Mouse (Mus musculus) megakaryocyte, adult 5-6 weeks (primary cell): Measurements from ENCODE around the gene Pcbd2. TPM values are rescaled to one million over a fixed set of nuclear protein-coding genes. Genes with fewer than 3 reads are reported as not detected.
"Not testable (repeated sequence)": the region's sequence is repeated elsewhere in the genome, so short reads cannot be mapped to it uniquely, and the experiment has no call there.

Source experiments
- ATAC-seq: 2 replicates; pipeline ENCODE4 v1.8.0; 2016; ENCODE audit warnings: mild to moderate bottlenecking, inconsistent platforms; ENCODE audit not compliant: poor library complexity, severe bottlenecking
- total RNA-seq, 2 experiments: library from RNA; stranded (forward) in 1 of 2; stranded (reverse) in 1 of 2; fragments of 153-499, 151-499 nt in 1 of 2; fragments of 221-1000, 200-1000 nt in 1 of 2; gene quantifications; 2 replicates each; pipeline versions ENCODE4 v1.2.3 to v1.2.4; 2015 to 2017

Pcbd2 gene
- total RNA-seq (2015) (48.9 and 56.0 TPM in 2 replicates), total RNA-seq (2017) (14.6 and 20.9 TPM in 2 replicates)

DNA sequence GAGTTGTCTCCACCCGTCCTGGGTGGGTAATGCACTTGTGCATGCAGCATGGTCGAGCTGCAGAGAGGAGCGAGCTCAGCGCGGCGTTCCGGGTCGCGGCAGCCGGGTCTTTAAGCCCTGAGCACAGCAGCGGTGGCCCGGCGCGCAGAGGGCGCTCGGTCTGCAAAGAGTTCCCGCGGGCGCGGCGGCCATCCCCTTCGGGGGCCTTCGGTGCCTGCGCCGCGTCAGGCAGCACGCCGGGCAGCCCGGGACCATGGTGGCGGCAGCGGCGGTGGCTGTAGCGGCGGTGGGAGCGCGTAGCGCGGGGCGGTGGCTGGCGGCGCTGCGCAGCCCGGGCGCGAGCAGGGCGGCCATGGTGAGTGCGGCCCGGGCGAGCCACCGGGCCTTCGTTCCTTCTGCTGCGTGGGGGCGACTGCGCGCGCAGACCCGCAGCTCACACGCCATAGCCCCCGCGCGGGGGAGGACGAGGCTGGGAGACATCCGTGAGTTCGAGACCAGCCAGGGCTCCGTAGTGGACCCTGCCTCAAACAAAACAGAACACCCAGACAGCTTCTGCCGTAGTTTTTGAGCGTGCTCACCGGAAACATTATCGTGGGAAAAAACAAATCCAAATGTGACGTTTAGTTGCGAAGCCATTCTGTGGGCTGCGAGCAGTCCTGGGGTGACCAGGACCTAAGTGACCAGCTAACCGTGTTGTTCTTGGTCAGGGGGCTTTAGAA is at the start of gene Pcbd2:
TSS of gene Pcbd2 (plus strand) at position 249 of the 719 bp plus-strand sequence.
- ATAC-seq: peak; percentile 93

DNA sequence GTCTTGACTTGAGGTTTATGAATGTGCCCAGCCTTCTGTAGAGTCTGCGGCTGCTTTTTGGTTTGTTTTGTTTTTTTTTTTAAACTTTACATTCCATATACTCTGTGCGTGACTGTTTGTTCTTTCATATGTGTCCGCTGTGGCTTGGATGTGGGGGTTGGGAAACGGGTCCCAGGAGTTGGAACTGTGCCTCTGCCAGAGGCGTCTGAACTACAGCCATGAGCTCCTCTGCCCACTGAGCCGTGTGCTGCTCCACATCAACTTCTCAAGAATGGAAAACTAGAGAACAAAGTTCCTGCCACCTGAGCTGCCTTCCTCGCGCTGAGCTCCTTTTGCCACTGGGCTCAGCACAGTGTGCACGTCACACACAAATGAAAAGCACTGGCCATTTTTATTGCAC is 45.0 kb upstream of the Pcbd2 start:
- no peak for ATAC-seq

DNA sequence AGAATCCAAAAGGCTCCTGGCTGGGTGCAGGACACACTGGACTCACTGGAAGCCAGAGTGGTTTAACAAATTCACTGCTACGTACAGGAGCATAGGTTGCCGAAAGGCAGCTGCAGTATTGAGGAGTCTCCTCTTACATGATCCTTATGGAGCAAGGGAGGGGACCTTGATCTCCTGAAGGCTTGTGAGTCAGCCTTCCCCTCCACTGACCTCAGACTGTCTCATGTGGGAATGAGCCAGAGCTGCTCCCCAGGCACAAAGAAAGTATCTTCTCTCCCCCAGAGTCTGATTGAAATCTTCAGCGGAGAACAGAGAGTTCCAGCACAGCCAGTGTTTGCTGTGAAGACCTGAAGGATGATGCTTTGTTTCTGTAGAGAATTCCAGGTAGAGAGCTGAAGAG is 43.6 kb upstream of the Pcbd2 start:
- no peak for ATAC-seq

DNA sequence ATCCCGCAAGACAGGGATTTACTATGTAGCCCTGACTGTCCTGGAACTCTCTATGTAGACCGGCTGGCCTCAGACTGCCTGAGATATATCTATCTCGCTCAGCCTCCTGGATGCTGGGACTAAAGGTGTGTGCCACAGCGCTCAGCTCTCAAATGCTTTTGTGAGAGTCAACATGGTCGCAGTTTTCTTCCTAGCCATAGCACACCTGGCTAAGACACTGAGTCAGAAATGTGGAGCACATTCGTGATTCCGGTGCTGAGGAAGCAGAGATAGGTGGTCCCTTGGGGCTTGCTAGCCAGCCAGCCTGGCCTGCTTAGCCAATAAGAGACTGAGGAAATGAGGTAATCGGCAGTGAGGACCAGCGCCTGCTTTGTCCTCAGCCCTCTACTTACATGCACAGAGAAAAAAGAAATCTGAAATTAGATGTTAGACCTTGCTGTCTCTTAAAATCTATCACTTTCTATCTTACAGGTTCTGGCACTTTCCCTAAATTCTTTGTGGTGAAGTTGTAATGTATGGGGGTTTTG is 41.0 kb upstream of the Pcbd2 start:
- ATAC-seq: no peak

DNA sequence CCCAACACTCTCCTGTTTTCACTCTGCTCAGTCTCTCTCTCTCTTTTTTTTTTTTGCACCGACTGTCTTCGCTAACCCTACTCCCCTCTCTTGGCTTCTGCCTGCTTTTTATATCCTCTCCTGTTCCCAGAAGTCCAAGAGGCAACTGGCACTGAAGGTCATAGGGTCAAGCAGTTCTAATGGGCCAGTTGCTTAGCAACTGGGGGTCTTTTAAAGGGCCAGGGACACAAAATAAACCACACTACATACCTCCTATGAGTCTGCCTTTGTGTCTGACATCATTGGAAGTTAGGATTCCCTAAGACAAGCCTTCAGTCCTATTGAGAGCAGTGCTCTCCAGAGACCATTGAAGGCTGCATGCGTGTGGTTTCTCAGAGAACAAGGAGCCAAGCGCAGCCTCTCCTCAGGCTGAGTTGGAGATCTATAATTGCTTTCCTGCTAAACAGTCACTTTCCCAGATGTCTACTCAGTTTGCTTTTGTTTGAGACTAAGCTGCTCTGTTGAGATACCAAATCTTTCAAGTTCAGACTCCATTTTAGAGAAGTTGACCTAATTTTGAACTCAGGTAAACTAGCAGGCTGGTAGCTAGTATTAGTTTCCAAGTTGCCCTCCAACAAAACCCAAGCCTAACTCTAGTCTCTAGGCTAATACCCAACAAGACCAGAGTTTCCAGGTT is 39.1 kb upstream of the Pcbd2 start:
- no peak for ATAC-seq

DNA sequence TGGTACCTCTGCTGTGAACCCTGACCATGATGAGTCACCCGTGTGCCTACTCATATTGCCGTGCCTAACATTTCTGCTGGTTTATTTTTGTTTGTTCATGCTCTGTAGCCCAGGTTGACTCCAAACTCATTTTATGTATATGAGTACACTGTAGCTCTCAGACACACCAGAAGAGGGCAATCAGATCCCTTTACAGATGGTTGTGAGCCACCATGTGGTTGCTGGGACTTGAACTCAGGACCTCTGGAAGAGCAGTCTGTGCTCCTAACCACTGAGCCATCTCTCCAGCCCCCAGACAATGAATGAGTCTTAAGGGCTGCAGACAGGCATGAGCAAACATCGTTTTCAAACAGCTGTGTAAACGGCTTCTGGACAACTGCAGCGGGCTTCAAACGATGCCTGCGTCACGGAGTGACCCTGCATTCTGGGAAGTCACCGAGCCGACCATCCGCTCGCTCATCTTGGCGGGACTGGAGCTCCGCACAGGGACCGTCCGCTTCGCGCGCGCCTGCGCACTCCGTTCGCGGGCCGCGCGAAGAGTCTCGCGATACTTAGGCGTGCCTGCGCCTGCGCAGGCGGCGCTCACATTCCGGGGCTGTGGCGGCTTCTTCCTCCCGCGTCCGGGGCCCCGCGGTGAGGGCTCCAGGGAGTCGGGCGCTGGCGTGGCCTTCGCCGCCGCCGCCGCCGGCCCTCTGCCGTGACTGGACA is 34.5 kb upstream of the Pcbd2 start, which contains the start of gene B230219D22Rik:
TSS of gene B230219D22Rik (plus strand) at position 590 of the 708 bp plus-strand sequence.
- ATAC-seq: peak; percentile 96

DNA sequence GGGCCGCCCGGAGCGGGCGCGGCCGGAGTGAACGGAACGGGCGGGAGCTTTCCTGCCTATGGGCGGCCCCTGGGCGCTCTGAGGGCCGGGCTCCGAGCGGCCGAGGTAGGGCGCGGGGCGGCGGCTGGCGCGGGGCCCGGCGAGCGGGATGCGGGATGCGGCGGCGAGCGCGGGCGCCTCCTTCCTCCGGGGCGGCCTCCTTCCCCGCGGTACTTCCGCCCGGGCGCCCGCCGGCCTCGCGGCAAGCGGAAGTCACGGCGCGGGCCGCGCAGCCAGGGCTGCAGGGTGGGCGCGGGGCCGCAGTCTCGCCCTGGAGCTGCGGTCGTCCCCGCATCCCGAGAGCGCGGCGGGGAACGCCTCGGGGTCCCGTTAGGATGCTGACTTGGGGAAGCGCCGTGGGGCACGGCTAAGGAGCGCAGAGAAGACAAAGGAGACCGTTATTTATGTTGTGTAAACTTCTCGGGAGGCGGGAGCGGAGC is 33.9 kb upstream of the Pcbd2 start:
- peak; percentile 73 for ATAC-seq

DNA sequence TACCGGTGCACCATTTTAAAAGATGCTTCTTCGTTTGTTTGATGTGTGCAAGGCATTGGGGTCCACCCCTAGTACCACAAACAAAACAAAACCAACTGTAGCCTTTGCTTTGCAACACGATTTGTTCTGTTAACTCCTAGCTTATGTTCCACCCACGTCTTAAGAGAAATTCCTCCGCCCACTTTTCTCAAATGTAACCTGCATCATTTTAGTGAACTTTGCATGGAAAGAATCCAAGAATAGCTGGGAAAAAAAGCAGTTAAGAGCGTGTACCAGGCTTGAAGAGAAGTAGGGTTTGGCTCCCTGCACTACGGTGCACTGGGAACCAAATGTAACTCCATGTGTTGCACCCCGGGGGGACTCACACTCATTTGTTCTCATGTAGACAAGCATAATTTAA is 33.1 kb upstream of the Pcbd2 start:
- ATAC-seq: no peak

DNA sequence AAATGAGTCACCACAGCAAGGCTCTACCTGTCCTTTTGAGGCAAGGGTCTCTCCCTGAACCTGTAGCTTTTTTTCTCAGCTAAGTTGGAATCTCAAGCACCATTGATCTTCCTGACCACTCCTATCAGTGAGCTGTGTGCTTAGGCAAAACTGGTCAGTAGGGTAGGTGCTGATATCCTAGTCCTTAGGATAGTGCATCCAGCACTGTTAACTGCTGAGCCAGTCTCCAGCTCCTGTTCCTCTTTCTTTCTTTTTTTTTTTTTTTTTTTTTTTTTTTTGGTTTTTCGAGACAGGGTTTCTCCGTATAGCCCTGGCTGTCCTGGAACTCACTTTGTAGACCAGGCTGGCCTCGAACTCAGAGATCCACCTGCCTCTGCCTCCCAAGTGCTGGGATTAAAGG is 31.2 kb upstream of the Pcbd2 start:
- ATAC-seq: not testable (repeated sequence)

DNA sequence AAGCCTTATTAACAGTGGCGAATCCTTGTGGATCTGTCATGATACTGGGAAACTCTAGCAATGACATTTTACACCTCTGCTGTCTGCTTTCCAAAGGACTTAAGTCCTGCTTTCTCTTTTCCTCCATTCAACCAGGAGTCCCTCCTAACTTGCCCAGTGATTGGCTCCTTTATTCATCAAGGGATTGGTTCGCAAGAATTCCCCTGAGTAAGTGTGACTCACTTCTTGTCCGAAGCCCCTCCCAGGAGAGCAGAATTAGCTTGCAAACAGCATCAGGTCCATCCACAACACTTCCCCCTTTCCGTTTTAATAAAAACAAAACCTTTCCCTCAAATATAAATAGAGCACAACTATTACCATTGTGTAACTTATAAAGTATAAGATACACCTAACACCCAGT is 22.9 kb upstream of the Pcbd2 start:
- ATAC-seq: no peak

DNA sequence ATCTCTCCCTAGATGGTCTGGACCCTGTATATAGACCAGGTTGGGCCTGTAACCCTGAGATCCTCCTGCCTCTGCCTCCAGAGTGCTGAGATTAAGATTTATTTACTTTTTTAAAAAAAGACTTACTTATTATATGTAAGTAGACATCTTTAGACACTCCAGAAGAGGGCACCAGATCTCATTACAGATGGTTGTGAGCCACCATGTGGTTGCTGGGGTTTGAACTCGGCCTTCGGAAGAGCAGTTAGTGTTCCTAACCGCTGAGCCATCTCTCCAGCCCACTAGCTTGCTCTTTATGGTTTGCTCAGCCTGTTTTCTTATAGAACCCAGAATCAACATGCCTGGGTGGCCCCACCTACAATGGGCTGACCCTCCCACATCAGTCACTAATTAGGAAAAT is 14.3 kb upstream of the Pcbd2 start:
- no peak for ATAC-seq

DNA sequence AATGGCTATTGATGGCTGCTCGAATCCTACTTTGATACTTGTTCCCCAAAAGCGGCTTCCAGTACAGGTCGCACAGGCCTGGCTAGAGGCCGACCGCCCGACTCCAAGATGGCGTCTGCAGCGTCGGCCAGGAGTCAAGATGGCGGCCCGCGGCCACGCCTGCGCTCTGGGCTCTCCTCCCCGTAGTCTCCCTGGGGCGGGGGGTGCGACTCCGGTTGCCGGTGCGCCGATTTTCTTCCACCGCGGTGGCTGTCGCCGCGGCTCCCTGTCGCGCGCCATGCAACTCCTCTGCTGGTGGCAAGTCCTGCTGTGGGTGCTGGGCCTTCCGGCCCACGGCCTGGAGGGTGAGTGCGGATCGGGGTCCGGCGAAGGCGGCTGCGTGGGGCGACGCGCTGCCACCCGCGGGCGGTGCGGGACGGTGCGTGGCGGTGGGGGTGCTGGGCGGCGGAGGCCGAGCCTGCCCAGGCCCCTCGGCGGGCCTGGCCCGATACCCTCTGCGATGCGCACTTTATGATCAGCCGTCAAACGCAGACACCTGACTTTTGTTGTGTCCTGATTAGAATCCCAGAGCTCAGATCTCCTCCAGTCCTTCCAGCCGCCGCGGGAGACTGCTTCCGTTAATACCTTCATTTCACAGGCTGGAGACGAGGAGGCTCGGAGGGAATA is 12.5 kb upstream of the Pcbd2 start, which contains the start of gene Txndc15:
TSS of gene Txndc15 (plus strand) at position 150 of the 666 bp plus-strand sequence.
- peak; percentile 100 for ATAC-seq

DNA sequence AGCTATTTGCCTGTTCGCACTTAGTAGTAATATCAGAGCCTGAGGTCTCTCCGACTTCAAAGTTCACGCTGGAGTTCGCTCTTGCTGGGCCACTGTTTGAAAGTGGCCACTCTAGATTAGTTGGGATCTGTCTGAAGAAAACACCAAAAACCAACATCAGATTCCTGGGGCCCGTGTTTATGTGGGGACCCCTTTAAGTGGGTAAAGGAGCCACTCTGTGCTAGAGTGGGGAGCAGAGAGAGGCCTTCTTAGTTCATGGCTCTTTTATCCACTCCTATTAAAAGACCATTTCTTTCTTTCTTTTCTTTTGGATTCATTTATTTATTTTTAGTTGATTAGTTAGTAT is 12.0 kb upstream of the Pcbd2 start:
- ATAC-seq: no peak

DNA sequence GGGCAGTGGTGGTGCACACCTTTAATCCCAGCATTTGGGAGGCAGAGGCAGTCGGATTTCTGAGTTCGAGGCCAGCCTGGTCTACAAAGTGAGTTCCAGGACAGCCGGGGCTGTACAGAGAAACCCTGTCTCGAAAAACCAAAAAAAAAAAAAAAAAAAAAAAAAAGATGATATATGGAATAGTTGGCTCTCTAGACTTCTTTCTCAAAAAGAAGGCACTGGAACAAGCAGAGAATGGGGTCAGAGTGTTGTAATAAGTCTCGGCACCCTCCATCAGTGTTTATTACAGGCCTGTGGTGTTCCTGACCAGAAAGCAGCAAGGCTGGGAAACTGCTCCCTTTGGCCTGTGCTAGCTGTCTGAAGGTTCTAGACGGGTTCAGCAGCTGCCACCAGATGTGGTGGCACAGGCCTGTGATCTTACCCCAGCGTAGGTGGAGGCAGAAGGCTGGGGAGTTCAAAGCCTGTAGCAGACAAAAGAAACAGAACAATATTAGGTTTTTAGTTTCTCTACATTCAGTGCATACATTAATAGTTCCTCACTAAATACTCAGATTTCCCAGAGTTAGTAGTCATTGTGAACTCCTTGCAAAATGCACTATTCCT is 11.2 kb upstream of the Pcbd2 start:
- ATAC-seq: no peak

DNA sequence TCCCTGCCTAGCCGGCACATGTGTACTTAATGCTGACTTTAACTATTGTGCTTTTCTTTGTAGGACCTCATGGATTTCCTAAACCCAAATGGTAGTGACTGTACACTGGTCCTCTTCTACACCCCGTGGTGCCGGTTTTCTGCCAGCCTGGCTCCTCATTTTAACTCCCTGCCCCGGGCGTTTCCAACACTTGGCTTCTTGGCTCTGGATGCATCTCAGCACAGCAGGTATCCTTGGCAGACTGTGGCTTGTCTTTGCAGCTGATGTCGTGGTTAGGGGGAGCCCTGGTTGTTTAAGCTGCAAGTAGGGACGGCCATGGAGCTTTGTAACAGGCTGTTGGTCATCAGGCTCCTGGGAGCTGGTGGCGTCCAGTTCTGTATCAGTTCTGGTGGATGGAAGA is 5.7 kb upstream of the Pcbd2 start:
- no peak for ATAC-seq

DNA sequence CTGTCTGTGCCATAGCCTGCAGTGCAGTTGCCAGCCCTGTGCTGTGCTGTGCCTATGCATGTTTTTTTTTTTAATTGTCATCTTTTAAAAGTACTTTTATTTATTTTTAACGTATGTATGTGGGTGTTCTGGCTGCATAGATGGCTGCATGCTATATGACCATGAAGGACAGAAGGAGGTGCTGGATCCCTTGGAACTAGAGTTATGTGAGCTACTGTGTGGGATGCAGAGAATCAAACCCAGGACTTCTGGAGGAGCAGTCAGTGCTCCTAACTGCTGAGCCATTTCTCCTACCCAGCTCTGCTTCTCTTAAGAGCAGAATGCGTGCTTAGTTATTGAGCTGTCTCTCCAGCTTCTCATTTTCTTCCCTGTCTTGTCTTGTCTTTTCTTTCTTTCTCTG is 5.2 kb upstream of the Pcbd2 start:
- no peak for ATAC-seq

DNA sequence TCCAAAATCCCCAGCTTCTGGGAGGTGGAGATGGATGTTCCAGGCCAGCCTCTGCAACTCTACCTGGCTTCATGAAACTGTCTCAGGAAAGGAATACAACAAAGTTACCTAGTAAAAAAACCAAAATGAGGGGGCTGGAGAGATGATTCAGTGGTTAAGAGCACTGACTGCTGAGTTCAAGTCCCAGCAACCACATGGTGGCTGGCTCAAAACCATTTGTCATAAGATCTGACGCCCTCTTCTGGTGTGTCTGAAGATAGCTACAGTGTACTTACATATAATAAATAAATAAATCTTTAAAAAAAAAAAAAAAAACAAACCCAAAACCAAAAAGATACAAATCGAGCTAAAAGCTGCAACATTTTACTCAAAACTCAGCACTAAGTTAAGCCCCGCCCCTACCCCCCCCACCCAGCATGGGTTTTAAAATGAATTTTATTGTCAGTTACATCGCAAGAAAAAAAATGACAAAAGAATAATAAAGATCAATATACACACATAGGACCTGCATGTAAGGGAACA is 509 bp upstream of the Pcbd2 start:
- no peak for ATAC-seq

DNA sequence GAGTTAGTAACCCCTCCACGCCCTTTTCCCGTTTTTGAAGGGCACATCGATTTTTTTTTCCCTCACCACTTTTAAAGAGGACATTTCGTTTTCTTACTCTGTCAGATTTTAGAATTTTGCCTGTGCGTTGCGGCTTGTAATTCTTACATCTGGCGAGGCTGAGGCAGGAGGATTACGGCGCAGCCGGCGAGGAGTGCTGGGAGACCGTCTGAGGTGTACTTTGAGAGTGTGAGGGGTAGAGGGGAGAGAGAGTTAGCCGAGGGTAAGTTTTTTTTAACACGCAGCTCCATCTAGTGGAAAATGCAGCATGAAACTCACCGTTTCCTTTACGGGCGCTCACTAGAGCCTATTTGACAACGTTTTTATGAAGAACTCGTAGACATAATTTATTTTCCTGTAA is 671 bp downstream of the Pcbd2 start:
- peak; percentile 79 for ATAC-seq

DNA sequence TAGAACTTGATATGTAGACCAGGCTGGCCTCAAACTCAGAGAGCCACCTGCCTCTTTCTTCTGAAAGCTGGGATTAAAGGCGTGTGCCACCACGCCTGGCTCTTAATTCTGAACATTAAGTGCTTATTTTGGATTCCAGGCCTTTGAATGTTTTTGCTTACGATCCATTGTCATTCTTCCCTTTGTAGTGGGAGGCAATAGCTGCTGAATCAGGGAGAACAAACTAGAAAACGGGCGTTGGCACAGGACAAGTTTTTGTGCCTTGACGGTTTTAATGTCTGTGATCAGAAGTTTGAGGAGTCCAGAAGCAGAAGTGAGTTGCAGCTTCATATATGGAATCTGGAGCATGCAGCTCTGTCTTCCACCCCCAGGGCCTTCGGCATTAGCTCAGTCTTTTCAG is 3.5 kb downstream of the Pcbd2 start:
- no peak for ATAC-seq

DNA sequence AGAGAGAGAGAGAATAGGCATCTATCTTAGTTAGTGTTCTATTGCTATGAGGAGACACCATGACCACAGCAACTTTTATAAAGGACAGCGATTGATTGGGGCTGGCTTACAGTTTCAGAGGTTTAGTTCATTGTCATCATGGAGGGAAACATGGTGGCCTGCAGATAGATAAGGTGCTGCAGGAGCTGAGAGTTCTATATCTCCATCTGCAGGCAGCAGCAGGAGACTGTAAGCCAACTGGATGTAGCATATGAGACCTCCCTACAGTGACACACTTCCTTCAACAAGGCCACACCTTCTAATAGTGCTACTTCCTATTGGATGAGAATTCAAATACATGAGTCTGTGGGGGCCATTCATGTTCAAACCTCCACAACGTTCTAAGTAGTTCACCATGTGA is 5.0 kb downstream of the Pcbd2 start:
- no peak for ATAC-seq
